Mouse (Mus musculus) forebrain, embryonic 13.5 days (tissue): Measurements from ENCODE around the gene Rdh16. TPM values are rescaled to one million over a fixed set of nuclear protein-coding genes. Genes with fewer than 3 reads are reported as not detected.
"Not testable (repeated sequence)": the region's sequence is repeated elsewhere in the genome, so short reads cannot be mapped to it uniquely, and the experiment has no call there.

Source experiments
- ATAC-seq: fragments of 200-750 bp; cut with Nextera tagmentation; 2 replicates; pipeline ENCODE4 v1.8.0; 2017
- H3K27ac ChIP-seq: fragments of 300-500 bp; sonication (generic); 2 replicates; pipeline ENCODE4 v1.5.1; 2015; ENCODE audit warnings: inconsistent platforms, mild to moderate bottlenecking, moderate library complexity
- H3K27me3 ChIP-seq: fragments of 300-500 bp; sonication (generic); 2 replicates; pipeline ENCODE4 v1.6.1; 2015; ENCODE audit warnings: mild to moderate bottlenecking, inconsistent platforms
- H3K36me3 ChIP-seq: fragments of 300-500 bp; sonication (generic); 2 replicates; pipeline ENCODE4 v1.6.1; 2015; ENCODE audit warnings: mild to moderate bottlenecking, inconsistent platforms; ENCODE audit not compliant: poor library complexity, severe bottlenecking
- H3K4me1 ChIP-seq: fragments of 300-500 bp; sonication (generic); 2 replicates; pipeline ENCODE4 v1.6.1; 2015; ENCODE audit warnings: inconsistent platforms
- H3K4me2 ChIP-seq: fragments of 300-500 bp; sonication (generic); 2 replicates; pipeline ENCODE4 v1.6.1; 2015; ENCODE audit warnings: inconsistent platforms, mild to moderate bottlenecking, moderate library complexity
- H3K4me3 ChIP-seq: fragments of 300-500 bp; sonication (generic); 2 replicates; pipeline ENCODE4 v1.5.1; 2015; ENCODE audit warnings: mild to moderate bottlenecking, inconsistent platforms
- H3K9ac ChIP-seq: fragments of 300-500 bp; sonication (generic); 2 replicates; pipeline ENCODE4 v1.6.1; 2015; ENCODE audit warnings: mild to moderate bottlenecking, inconsistent platforms
- H3K9me3 ChIP-seq: fragments of 300-500 bp; sonication (generic); replicated peaks from 2 replicates; pipeline ENCODE4 v1.6.1; 2016; ENCODE audit warnings: inconsistent platforms
- WGBS: fragments of 180-500 bp; shearing (Covaris S2); methylation state at CpG from one replicate; pipeline ENCODE4 v1.1.7; 2015; 5-methylcytosine and 5-hydroxymethylcytosine counted together
- polyA plus RNA-seq: library from polyadenylated mRNA; unstranded; fragments of >200 nt; fragmentation: Nextera tagmentation; extraction: Ambion mirVana; gene quantifications from 2 replicates; pipeline ENCODE4 v1.2.1, GENCODE M21; 2015

Rdh16 gene
- polyA plus RNA-seq, 1 experiment from 2014 or later = not detected

GRCm38 (mm10) chr10:127886551-127886950 lies 85.6 kb downstream of the Rdh16 start:
- Histone ChIP-seq H3K4me1 (no peaks in the 10 kb centered on the region), H3K27me3 (no peaks in the 10 kb centered on the region), H3K27ac (no peak overlapping the region), H3K9ac (no peak overlapping the region), H3K4me2 (no peak overlapping the region), H3K4me3 (no peak overlapping the region), H3K36me3 (no peaks in the 10 kb centered on the region), H3K9me3 (no peaks in the 10 kb centered on the region)
- no peak for ATAC-seq
- WGBS = 69% methylated on average over 1 of the region's 1 CpGs

- no peak overlapping the region for H3K9ac ChIP-seq
- H3K9me3 ChIP-seq = no peaks in the 10 kb centered on the region
- no peak overlapping the region for H3K4me2 ChIP-seq
- no peak overlapping the region for H3K27ac ChIP-seq
- no peaks in the 10 kb centered on the region for H3K4me1 ChIP-seq
- no peaks in the 10 kb centered on the region for H3K36me3 ChIP-seq
- H3K4me3 ChIP-seq = no peak overlapping the region
- no peak for ATAC-seq
- WGBS = 82% methylated on average over 4 of the region's 4 CpGs
- no peaks in the 10 kb centered on the region for H3K27me3 ChIP-seq
Observed at GRCm38 (mm10) chr10:127886971-127887370, 86.0 kb downstream of the Rdh16 start.

- no peak within 1 kb of the TSS for H3K9ac ChIP-seq
- H3K4me1 ChIP-seq = no peaks in the 10 kb centered on the region
- H3K27me3 ChIP-seq = no peaks in the 10 kb centered on the region
- no peak within 1 kb of the TSS for H3K4me3 ChIP-seq
- no peaks in the 10 kb centered on the region for H3K36me3 ChIP-seq
- no peak within 1 kb of the TSS for H3K27ac ChIP-seq
- H3K4me2 ChIP-seq = no peak within 1 kb of the TSS
- no peak for ATAC-seq
- H3K9me3 ChIP-seq = no peaks in the 10 kb centered on the region
Observed at GRCm38 (mm10) chr10:127888605-127889004, 87.7 kb downstream of the Rdh16 start, which contains the start of gene Rdh7. Gene Rdh7, minus strand, starts transcription at chr10:127888817.

GRCm38 (mm10) chr10:127891481-127891880 lies 90.5 kb downstream of the Rdh16 start:
- no peaks in the 10 kb centered on the region for H3K9me3 ChIP-seq
- no peaks in the 10 kb centered on the region for H3K36me3 ChIP-seq
- no peak for ATAC-seq
- H3K4me3 ChIP-seq = no peak overlapping the region
- H3K27ac ChIP-seq = no peak overlapping the region
- H3K4me1 ChIP-seq = no peaks in the 10 kb centered on the region
- 83% methylated on average over 1 of the region's 1 CpGs for WGBS
- no peak overlapping the region for H3K4me2 ChIP-seq
- no peaks in the 10 kb centered on the region for H3K27me3 ChIP-seq
- H3K9ac ChIP-seq = no peak overlapping the region

- H3K4me2 ChIP-seq, H3K36me3 ChIP-seq, H3K9me3 ChIP-seq, H3K27me3 ChIP-seq, ATAC-seq, H3K9ac ChIP-seq, H3K4me3 ChIP-seq, H3K4me1 ChIP-seq, H3K27ac ChIP-seq: not testable (repeated sequence)
- 72% methylated on average over 5 of the region's 5 CpGs for WGBS
Observed at GRCm38 (mm10) chr10:127893163-127894022, 92.4 kb downstream of the Rdh16 start.

Other genes with a start within 250 kb of the Rdh16 start
- 65.1 and 74.7 TPM in 2 replicates for gene Lrp1, start 180.0 kb upstream of the Rdh16 start, polyA plus RNA-seq
- gene Stat6, start 158.2 kb upstream of the Rdh16 start, polyA plus RNA-seq = 2.6 and 2.7 TPM in 2 replicates
- gene Nemp1, start 134.3 kb upstream of the Rdh16 start, polyA plus RNA-seq = 6.7 and 7.0 TPM in 2 replicates
- gene Nab2, start 132.6 kb upstream of the Rdh16 start, polyA plus RNA-seq = 1.6 and 2.0 TPM in 2 replicates
- 0.60 and 0.83 TPM in 2 replicates for gene Myo1a, start 96.0 kb upstream of the Rdh16 start, polyA plus RNA-seq
- 0.35 TPM in 1 of 2 replicates, not detected in the other for gene Tac2, start 76.7 kb upstream of the Rdh16 start, polyA plus RNA-seq
- 4.3 TPM in 2 replicates for gene Zbtb39, start 61.6 kb upstream of the Rdh16 start, polyA plus RNA-seq
- gene Gpr182, start 49.4 kb upstream of the Rdh16 start, polyA plus RNA-seq = 0.39 and 0.48 TPM in 2 replicates
- gene Rdh1, start 41.4 kb upstream of the Rdh16 start, polyA plus RNA-seq = not detected in 2 replicates
- not detected in 2 replicates for gene Rdh16f1, start 41.4 kb upstream of the Rdh16 start, polyA plus RNA-seq
- gene Rdh9, start 24.8 kb upstream of the Rdh16 start, polyA plus RNA-seq = 0.13 and 0.17 TPM in 2 replicates
- not detected in 2 replicates for gene Rdh19, start 48.8 kb downstream of the Rdh16 start, polyA plus RNA-seq
- not detected in 2 replicates for gene Rdh16f2, start 65.3 kb downstream of the Rdh16 start, polyA plus RNA-seq
- gene Rdh7, start 87.7 kb downstream of the Rdh16 start, polyA plus RNA-seq = not detected in 2 replicates
- gene Sdr9c7, start 97.4 kb downstream of the Rdh16 start, polyA plus RNA-seq = not detected in 2 replicates
- gene Hsd17b6, start 206.5 kb downstream of the Rdh16 start, polyA plus RNA-seq = not detected in 2 replicates
- 97.9 and 98.0 TPM in 2 replicates for gene Prim1, start 214.0 kb downstream of the Rdh16 start, polyA plus RNA-seq
- gene Naca, start 234.4 kb downstream of the Rdh16 start, polyA plus RNA-seq = 715 and 810 TPM in 2 replicates